Mouse (Mus musculus) MN1 (cell line): ENCODE data around the gene Gorasp2.

Source experiments
- DNase-seq: peaks from one replicate; pipeline ENCODE4 v3.0.0-alpha.2; 2016; ENCODE audit warnings: low spot score

The Gorasp2 gene

GRCm38 (mm10) chr2:70660887-70661714, at the start of gene Gorasp2:
Gorasp2 (plus strand) TSS chr2:70661576.
- DNase-seq, result peak; percentile 98

- DNase-seq, result no peak
These were observed 46.5 kb upstream of the Gorasp2 start for GRCm38 (mm10) chr2:70614745-70615351.

GRCm38 (mm10) chr2:70616076-70616475, 45.3 kb upstream of the Gorasp2 start:
- DNase-seq, result no peak

- DNase-seq, result no peak
These were observed 44.8 kb upstream of the Gorasp2 start for GRCm38 (mm10) chr2:70616617-70617016.

GRCm38 (mm10) chr2:70619232-70619835, 42.0 kb upstream of the Gorasp2 start:
- DNase-seq, result no peak

GRCm38 (mm10) chr2:70620225-70620624, 41.2 kb upstream of the Gorasp2 start:
- DNase-seq, result no peak

- DNase-seq, result no peak
These were observed 39.1 kb upstream of the Gorasp2 start for GRCm38 (mm10) chr2:70622244-70622643.

- DNase-seq, result no peak
These were observed 35.6 kb upstream of the Gorasp2 start for GRCm38 (mm10) chr2:70625761-70626160.

GRCm38 (mm10) chr2:70628397-70628796, 33.0 kb upstream of the Gorasp2 start:
- DNase-seq, result no peak

- peak; percentile 94 for DNase-seq
These were observed 32.0 kb upstream of the Gorasp2 start for GRCm38 (mm10) chr2:70629339-70629761.

GRCm38 (mm10) chr2:70629921-70630320, 31.5 kb upstream of the Gorasp2 start:
- peak; percentile 22 for DNase-seq

- DNase-seq, result no peak
These were observed 30.1 kb upstream of the Gorasp2 start for GRCm38 (mm10) chr2:70631321-70631720.

GRCm38 (mm10) chr2:70632412-70632811, 29.0 kb upstream of the Gorasp2 start:
- no peak for DNase-seq

- DNase-seq, result no peak
These were observed 27.2 kb upstream of the Gorasp2 start for GRCm38 (mm10) chr2:70634028-70634690.

- no peak for DNase-seq
These were observed 20.4 kb upstream of the Gorasp2 start for GRCm38 (mm10) chr2:70640968-70641367.

- no peak for DNase-seq
These were observed 18.3 kb upstream of the Gorasp2 start for GRCm38 (mm10) chr2:70642971-70643565.

- no peak for DNase-seq
These were observed 16.1 kb upstream of the Gorasp2 start for GRCm38 (mm10) chr2:70645266-70645780.

GRCm38 (mm10) chr2:70647681-70648080, 13.7 kb upstream of the Gorasp2 start:
- no peak for DNase-seq

- no peak for DNase-seq
These were observed 13.1 kb upstream of the Gorasp2 start for GRCm38 (mm10) chr2:70648271-70648670.

GRCm38 (mm10) chr2:70649471-70649870, 11.9 kb upstream of the Gorasp2 start:
- DNase-seq, result no peak

- DNase-seq, result no peak
These were observed 9.6 kb upstream of the Gorasp2 start for GRCm38 (mm10) chr2:70651820-70652219.

GRCm38 (mm10) chr2:70657083-70657482, 4.3 kb upstream of the Gorasp2 start:
- DNase-seq, result no peak
